Mouse (Mus musculus): ENCODE measurements around the gene Ints7. TPM values are rescaled to one million over a fixed set of nuclear protein-coding genes. Genes with fewer than 3 reads are reported as not detected.

Ints7 gene
- total RNA-seq, 2 experiments from 2014 or later = 26.1 to 27.6 TPM

DNA sequence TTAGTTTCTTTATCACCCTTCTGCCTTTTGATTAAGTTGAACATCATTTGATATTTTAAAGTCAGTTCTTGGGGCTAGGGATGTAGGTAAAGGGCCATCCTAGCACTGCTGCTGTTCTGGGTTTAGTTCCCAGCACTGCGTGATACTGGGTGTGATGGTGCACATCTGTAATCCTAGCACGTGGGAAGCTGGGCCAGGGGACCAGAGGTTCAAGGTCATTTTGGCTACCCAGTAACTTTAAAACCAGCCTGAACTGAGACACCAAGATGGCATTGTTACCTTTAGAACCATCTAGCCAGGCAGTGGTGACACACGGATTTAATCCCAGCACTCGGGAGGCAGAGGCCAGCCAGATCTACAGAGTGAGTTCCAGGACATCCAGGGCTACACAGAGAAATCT lies 8.4 kb downstream of the Ints7 start:
- no peak for DNase-seq (ENCODE audit: low spot score in 2 of 2)

DNA sequence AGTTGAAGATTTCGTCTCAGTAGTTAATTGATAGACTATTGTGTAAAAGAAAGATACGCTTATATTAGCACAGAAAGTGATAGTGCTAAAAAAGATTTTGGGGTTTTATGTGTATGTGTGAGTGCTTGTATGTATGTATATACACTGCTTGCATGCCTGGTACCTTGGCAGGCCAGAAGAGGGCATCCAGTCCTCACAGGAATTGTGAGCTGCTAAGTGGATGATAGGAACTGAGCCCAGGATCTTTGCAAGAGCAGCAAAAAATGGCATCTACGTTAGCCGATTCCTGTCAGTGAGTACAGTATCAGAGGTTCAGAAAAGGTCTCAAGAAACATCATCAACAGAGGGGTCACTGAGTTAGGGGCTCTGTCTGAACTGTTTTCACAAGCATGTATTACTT lies 9.0 kb downstream of the Ints7 start:
- DNase-seq (ENCODE audit: low spot score in 2 of 2) = no peak

DNA sequence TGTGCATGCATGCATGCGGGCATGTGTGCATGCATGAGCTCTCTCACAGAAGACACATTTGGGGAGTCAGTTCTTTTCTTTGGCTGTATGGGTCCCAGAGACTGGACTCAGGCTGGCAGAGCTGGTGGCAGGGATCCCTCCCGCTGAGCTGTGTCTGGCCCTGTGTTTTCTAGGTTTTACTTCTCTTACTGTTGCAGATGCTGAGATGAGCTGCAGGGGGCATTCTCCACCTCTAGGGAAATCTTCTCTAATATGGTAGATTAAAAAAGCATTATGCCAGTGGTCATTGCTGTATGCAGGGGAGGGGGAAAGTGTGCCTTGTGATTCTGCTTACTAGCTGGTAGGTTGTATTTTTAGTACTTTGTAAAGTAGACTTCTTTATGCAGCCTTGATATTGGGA lies 10.3 kb downstream of the Ints7 start:
- DNase-seq (ENCODE audit: low spot score in 2 of 2) = no peak

DNA sequence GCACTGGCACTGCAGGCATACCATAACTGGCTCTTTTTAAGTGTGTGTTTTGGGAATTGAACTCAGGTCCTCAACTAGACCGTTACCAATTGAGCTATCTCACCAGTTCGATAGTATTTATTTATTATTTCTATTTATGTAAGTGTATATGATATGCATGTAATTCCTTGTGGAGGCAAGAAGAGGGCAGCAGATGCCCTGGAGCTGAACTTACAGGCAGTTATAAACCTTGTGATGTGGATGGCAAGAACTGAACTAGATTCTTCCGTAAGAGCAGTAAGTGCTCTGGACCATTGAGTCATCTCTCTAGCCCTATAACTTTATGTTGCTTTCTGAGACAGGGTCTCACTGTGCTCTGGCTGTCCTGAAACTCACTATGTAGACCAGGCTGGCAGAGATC lies 11.6 kb downstream of the Ints7 start:
- DNase-seq (ENCODE audit: low spot score in 2 of 2) = no peak

DNA sequence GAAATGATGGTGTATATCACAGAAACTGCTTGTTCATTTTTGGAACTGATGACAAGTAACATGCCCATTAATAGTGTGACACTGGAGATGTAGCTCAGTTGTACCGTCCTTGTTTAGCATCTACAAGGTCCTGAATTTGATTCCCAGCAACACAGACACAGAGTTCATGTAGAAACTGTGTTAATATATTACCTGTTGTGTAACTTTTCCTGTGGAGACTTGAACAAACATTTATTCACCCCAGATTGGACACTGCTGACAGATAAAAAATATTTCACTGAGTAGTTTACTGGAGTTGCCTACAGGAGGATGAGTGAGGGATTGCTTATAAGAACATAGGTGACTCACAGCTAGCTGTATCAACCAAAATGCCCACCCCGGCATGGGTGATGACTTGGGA lies 13.3 kb downstream of the Ints7 start:
- DNase-seq (ENCODE audit: low spot score in 2 of 2) = no peak

DNA sequence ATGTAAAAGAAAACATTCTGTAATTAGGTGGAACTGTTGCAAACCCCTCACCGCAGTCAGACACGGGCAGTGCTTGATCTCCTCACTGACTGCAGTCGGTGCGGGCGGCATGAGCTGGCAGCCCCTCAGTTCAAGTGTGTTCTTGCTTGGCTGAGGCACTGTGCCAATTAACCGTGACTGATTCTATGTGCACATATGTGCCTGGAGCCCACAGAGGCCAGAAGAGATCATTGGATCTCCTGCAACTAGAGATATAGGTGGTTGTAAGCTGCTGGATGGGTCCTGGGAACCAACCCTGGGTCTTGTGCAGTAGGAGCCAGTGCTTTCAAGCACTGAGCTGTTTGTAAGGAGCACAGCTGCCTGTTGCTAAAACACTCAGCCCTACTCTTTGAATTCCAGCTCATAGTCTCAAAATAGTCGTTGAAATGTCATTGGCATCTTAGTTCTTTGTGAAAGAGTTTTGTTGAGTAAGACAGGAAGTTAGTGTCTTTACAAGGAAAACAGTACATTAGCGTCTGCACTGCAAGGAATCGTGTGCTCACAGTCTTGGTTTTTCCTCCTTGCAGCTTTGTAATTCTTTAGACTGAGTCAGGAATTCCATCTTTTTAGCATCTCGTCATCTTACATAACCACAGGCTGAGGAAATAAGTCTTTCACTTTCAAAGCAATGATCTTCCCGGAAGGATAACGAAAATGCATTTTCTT lies 16.7 kb downstream of the Ints7 start:
- DNase-seq (ENCODE audit: low spot score in 2 of 2) = no peak

DNA sequence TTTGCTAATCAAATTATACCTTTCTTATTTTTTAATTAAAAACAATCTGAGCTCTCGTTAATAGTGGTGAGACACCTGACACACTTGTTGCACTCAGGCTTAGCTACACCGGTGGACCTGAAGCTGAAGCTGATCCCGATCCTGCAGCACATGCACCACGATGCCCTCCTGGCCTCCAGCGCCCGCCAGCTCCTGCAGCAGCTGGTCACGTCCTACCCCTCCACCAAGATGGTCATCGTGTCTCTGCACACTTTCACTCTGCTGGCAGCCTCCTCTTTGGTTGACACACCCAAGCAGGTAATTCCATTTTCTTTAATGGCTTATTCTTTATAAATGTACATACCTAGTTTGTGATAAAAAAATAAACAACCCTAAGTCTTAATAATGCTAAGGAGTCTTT lies 20.6 kb downstream of the Ints7 start:
- no peak for DNase-seq (ENCODE audit: low spot score in 2 of 2)

DNA sequence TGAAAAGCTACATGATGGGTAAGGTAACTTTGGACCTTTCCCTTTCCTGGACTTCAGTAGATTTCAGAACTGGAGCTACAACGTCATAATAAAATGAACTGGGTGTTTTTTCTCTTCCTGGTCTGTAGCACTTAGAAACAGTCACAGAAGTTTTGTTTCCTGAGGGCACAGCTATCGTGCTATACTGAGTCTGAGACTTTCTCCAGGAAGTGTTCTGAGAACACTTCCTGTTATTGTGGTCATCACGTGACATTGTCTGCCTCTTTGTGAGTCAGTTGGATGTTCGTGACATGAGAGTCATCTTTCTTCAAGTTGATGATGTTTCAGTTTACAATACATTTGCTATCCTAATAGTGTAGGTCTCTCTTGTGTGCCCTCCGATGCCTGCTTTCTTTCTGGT lies 23.8 kb downstream of the Ints7 start:
- DNase-seq (ENCODE audit: low spot score in 2 of 2) = no peak

DNA sequence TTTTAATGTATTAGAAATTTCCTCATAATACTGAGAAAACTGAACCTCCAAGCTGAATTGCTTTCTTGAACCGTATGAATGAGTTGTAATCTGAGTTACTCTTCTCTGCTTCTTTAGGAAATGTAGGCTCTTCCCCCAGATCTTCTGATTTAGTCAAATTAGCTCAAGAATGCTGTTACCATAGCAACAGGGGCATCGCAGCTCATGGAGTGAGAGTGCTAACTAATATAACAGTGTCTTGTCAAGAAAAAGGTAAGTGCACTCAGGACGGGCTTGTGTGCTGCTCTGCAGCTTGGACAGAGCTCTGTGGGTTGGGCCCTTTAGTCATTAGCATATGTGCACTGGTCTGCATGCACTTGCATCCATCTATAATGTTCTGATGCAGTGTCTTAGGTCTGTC lies 29.3 kb downstream of the Ints7 start:
- DNase-seq (ENCODE audit: low spot score in 2 of 2) = no peak

DNA sequence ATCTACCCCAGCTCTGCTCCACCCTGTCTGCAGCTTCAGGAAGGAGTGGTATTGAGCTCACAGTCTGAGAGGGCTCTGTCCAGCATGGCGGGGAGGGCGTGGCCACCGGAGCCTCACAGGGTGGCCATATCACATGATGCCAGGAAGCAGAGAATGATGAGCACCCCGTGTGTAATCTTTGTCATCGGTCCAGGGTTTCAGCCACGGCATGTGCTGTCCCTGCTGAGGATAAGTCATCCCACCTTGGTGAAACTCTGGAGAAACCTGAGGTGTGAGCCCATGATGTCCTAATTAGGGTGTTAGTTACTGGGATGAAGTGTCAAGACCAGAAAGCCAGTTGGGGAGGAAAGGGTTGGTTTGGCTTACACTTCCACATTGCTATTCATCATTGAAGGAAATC lies 33.6 kb downstream of the Ints7 start:
- no peak for DNase-seq (ENCODE audit: low spot score in 2 of 2)

DNA sequence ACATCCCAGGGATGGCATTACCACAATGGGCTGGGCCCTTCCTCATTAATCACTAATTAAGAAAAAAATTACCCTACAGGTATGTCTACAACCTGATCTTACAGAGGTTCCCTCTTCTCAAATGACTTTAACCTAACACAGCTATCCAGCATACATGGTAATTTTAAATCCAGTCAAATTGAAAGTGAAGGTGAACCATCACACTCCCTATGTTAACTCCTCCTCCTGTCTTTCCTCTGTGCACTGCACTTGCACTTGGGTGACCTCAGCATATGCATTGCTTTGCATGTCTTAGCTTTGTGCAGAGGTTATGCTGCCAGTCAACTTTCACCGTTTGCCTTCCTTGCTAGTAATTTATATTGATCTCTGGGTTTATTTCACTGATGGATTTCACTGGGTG lies 34.1 kb downstream of the Ints7 start:
- no peak for DNase-seq (ENCODE audit: low spot score in 2 of 2)

DNA sequence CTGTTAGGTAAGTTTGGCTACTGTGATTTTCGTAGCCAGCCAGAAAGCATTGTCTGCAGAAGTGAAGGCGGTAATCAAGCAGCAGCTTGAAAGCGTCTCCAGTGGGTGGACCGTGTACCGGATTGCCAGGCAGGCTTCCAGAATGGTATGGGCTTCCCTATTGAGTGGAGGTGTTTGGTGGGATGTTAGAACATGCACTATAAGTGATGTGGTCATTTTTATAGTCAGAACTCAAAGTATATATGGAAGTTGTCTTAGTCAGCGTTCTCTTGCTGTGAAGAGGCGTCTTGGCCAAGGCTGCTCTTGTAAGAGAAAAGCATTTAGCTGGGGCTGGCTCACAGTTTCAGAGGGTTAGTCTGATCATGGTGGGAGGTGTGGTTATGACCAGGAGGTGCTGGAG lies 34.9 kb downstream of the Ints7 start:
- no peak for DNase-seq (ENCODE audit: low spot score in 2 of 2)

DNA sequence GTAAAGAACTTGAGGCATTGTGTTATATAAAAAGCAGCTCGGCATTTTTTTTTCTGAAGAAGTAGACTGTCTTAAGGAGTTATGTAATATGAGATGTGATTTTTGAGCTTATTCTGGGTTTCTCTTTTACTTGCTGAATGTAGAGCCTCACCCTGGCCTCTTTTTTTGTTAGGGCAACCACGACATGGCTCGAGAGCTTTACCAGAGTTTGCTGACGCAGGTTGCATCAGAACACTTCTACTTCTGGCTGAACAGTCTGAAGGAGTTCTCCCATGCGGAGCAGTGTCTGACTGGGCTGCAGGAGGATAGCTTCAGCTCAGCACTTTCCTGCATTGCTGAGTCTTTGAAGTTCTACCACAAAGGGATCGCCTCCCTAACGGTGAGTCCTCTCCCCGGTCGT lies 36.2 kb downstream of the Ints7 start:
- DNase-seq (ENCODE audit: low spot score in 2 of 2) = no peak

DNA sequence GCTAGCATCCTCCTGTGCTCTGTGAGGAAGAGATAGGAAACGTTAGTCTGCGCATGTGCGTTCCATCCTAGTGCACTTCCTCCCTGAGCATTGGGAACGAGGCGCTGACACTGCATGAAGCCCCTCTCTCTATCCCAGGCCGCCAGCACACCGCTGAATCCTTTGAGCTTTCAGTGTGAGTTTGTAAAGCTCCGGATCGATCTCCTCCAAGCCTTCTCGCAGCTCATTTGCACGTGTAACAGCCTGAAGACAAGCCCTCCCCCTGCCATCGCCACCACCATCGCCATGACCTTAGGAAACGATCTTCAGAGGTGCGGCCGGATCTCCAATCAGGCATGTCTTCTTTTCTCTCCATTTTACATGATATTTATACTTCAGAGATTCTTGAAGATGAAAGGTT lies 37.4 kb downstream of the Ints7 start:
- no peak for DNase-seq (ENCODE audit: low spot score in 2 of 2)

DNA sequence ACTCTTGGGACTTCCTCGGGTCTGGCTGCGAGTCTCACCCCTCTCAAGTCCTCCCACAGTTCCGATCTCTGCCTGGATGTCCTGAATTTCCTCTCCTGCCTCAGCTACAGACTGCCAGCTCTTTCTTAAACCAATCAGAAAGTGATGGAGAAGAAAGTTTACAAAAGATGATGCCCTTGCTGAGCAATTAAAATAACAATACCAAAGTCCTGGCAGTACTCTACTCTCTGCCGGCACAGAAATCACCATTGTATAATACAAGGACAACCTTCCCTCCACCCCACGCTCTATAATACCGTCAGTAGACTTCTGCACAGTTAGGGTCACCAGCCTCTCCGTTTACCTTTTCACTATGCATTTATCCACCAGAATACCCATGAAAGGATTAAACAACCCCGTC lies 40.8 kb downstream of the Ints7 start:
- no peak for DNase-seq (ENCODE audit: low spot score in 2 of 2)

DNA sequence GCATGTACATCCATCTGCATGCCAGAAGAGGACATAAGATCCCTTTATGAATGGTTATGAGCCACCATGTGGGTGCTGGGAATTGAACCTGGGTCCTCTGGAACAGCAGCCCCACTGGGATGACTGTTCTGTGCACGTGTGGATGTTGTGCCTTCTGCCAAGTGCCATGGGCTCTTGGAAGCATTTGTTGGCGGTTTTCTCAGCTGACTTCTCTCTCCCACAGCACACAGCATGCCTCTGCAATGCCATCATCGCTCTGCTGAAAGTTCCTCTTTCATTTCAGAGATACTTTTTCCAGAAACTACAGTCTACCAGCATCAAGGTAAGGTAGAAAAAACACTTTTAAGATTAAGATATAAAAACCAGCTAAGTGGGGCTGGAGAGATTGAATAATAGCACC lies 42.2 kb downstream of the Ints7 start:
- no peak for DNase-seq (ENCODE audit: low spot score in 2 of 2)

DNA sequence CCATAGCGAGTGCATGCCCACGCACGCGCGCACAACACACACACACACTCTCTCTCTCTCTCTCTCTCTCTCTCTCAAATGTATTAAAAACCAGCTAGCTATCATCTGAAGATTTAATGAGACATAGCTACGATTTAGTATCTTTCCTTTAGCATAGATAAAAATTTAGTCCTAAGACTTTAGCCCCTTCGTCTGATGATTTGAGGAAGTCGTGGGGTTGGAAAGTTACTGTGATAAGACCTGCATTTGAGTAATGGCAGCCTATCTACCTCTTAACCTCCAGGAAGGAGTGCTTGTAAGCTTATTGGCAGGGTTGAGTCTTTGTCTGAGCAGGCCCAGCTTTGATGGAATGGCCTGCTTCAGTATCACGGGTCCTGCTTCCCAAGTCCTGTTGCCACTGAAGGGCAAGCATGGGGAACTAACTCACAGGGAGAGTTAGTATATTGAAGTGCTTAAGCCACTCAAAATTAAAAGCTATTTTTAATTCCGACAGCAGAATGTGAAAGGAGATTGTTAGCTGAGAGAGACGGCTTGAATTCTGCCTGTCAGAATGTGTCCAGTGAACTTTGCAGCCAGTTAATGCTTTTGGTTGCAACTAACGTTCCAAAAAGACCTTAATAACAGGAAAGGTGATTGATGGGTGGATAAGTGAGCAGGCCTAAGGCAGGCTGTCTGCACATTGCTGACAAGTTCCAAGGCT lies 42.8 kb downstream of the Ints7 start:
- no peak for DNase-seq (ENCODE audit: low spot score in 2 of 2)

DNA sequence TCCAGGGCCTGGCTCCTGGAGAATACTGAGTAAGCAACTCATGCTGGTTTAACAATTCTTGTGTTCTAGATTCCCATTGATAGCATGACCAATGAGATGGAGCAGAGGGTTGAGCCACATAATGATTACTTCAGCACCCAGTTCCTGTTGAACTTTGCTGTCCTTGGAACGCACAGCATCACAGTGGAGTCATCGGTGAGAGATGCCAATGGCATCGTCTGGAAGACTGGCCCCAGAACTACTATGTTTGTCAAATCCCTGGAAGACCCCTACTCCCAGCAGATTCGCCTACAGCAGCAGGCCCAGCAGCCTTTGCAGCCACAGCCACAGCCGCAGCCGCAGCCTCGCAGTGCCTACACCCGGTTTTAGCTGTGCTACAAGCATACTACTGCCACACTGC lies 45.7 kb downstream of the Ints7 start:
- no peak for DNase-seq (ENCODE audit: low spot score in 2 of 2)

DNA sequence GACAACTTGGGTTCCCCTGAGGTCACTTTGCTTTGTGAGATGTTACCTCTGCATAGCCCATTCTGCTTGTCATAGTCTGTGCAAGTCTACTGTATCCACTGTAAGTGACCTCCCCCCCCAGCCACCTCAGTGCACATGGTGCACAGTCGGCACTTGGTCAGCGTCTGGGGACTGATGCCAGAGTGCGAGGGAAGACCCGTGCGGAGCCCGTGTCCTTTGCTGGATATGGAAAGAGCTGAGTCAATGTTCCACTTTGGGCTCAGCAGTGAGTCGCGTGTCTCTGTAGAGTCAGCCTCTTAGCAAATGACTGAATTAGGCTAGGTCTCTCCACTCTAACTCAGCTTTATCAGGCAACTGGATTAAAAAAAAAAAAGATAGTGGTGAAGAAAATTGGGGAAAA lies 47.4 kb downstream of the Ints7 start:
- DNase-seq (ENCODE audit: low spot score in 2 of 2) = no peak

DNA sequence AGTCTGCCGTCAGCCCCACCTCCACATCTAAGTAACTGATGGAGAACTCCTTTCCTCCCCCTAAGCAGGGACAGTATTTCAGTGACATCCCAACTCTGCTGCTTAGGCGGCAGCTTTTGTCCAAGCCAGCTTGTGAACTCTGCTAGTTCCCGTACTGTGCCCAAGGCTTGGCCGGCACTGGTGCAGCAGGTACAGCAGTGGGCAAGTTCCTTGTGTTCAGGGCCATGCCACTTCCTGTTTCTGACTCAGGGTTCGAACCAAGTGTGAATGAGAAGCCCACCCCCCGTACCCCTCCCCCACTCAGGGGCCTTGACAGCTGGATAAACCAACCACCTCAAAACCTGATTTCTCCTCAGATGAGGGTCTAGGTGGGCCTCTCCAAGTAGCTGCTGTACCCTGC lies 49.1 kb downstream of the Ints7 start:
- DNase-seq (ENCODE audit: low spot score in 2 of 2) = no peak

DNA sequence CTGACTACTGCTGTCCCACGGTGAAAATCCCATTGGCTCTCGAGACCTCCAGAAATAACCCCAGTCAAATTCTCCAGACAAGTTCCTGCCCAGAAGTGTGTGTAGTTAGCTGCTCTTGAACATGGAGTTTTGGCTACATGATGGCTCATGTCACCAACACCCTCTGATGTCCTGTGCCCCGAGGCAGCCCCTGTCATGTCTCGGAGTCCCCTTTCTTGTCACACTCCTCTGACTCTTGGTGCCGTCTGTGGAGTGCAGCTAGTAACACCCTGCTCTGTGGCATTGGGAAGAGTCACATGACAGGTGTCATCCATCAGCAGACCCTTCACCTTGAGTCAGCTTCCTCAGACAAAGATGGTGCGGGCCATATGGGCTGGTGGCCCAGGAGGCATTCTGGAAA lies 49.6 kb downstream of the Ints7 start:
- DNase-seq (ENCODE audit: low spot score in 2 of 2) = no peak

DNA sequence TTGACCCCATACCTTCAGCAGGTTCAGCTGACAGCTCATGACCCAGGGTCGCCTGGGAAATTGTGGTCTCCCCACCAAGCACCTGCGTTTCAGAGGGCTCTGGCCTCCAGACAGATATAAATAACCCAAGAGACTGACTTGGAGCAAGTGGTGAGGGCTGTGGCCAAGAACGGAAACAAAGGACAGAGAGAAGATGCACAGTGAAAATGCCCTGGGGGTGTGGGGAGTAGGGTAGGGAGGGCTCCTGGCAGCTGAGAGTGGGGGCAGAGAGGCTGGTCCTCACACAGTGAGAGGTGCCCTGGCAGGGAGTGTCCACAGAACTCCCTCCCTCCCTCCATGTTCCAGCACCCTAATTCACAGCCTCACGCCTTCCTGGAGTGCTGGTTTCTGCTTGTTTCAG lies 50.2 kb downstream of the Ints7 start:
- DNase-seq (ENCODE audit: low spot score in 2 of 2) = no peak

DNA sequence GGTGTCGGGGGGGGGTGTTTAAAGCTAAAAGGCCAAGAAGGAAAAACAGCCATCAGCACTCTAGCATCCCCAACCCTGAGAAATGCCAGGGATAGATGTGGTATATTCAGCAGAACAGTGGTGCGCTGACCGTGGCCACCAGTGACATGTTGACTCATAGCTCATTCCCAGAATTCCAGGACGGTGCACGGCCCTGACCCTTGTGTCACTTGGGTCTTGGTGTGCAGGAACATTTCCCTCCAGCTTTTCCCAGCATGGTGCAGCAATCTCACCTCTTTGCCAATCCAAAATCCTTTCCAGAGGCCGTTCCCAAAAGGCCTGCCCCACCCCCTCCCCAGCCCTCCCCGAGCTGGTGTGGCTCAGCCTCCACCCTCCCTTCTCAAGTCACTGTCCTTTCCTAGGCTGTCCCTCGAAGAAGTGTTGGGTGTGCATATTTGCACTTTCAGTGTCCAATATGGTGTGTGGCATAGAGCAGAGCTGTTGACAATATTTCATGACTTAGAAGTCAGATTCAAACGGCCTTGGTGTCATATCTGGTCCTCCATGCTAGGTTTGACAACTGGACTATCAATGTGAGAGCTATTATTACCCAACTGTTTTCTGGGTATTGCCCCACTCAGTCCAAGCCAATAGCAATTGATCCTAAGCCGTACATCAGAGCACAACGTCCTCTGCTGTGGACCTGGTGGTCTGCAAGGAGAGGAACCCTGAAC lies 53.2 kb downstream of the Ints7 start:
- no peak for DNase-seq (ENCODE audit: low spot score in 2 of 2)

All from gastrocnemius, postnatal 4 days (tissue).